Mouse (Mus musculus) heart, postnatal 14 days (tissue): ENCODE measurements around the gene Pif1. TPM values are rescaled to one million over a fixed set of nuclear protein-coding genes. Genes with fewer than 3 reads are reported as not detected.

Source experiments
- DNase-seq, 2 experiments: peaks; one replicate each; pipeline ENCODE4 v3.0.0; 2021 to 2022
- intact Hi-C: fragments of 180-260 bp; cut with DNase I; formaldehyde crosslinking; loops from one replicate; pipeline ENCODE4 v1.15.1; 2025
- total RNA-seq, 2 experiments: library from RNA; stranded (reverse); gene quantifications; 2 replicates each; pipeline ENCODE4 v1.2.3; 2021

The Pif1 gene
- total RNA-seq, 2 experiments from 2014 or later = 0.79 to 1.3 TPM

DNA sequence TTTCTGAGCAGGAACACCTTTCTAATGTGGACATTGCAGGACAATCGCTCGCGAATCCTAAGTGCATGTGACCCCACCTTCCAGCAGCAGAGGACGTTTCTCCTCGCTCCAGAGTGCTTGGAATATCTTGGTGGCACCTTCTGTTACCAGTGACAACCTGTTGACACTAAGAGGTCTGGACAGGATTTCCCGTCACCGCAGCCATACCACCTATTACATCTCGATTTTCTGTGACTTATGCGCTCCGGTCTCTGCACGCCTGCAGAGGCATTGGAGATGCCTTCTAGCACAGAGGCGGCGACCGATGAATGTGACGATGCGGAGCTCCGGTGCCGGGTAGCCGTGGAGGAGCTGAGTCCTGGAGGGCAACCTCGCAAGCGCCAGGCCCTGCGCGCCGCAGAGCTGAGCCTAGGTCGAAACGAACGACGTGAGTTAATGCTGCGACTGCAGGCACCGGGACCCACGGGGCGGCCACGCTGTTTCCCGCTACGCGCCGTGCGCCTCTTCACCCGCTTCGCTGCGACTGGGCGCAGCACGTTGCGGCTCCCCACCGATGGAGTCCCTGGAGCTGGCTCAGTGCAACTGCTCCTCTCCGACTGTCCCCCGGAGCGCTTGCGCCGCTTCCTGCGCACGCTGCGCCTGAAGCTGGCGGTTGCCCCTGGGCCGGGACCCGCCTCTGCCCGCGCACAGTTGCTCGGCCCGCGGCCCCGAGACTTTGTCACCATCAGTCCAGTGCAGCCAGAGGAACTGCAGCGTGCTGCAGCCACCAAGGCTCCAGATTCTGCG, 806 bp downstream of the Pif1 start:
- DNase-seq = no peak
- intact Hi-C loops = no loop called here

DNA sequence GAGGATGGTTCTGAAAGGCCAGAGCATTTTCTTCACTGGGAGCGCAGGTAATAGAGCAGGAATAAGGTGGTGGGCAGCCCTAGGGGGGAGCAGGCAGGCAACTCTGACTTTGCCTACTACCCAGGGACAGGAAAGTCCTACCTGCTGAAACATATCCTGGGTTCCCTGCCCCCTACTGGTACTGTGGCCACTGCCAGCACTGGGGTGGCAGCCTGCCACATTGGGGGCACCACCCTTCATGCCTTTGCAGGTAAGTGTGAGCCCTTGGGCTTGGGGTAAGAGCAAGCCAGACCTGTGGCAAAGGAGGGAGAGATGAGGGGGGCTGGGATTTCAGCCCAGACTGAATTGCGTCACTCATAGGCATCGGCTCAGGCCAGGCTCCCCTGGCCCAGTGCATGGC, 2.1 kb downstream of the Pif1 start:
- no peak for DNase-seq
- intact Hi-C loops = no loop called here

DNA sequence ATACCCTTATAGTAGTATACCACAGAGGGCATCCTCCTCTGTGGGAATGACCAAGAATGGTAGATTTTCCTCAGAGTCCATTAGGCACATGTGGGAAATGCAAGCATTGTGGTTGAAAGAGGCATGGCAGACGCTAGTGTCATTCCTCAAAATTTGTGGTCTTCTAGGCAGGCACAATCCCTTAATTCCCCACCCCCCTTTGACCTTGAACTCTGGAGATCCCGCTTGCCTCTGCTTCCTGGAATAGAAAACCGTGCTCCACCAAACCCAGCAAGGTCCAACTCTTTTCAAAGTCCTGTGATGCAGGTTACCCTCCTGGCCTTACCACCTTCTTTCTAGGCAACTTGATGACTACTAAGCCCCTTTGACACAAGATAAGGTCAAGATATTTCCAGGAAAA, 5.8 kb downstream of the Pif1 start:
- no peak for DNase-seq

GRCm38 (mm10) chr9:65593596-65593995, 6.6 kb downstream of the Pif1 start:
- intact Hi-C loops = no loop called here
- DNase-seq = no peak

More for the DNA sequence above, 5.8 kb downstream of the Pif1 start:
- intact Hi-C loops = no loop called here

DNA sequence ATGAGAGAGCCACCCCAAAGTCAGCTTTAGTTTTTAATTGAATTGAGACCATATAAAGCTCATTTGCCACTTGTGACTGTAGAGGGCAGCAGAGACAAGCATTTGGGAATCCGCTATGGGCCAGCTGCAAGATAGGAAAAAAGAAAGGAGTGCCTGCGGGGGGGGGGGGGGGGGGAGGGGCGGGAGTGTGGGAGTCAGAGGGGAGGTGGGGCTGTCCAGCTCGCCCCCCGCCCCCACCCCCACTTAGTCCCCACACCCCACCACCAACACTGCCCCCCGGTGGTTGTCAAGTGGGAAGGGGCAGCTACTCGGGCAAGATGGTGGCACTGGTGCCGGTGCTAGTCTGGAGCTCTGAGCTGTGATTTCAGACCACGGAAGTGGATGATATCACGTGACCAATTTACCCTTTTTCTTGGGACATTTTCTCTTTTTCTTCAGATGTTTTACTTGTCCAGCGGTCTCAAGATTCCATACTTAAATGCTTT, 11.8 kb downstream of the Pif1 start:
- DNase-seq = peak; percentile 61 to 72
- intact Hi-C loops = no loop called here

DNA sequence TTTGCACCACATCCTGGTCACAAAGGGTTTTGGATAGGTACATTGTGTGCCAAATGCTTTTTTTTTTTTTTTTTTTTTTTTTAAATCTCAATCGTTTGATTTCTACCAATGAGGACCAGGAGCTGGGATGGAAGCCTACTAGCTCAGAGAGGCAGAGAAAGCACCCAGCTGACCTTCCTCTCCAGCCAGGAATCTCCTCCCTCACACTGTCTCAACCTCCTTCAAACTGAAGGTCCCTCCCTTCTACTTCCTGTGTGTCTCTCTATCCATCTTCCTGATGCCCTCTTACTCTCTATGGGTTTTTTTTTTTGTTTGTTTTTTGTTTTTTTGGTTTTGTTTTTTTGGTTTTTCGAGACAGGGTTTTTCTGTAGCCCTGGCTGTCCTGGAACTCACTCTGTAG, 14.0 kb downstream of the Pif1 start:
- intact Hi-C loops = no loop called here
- DNase-seq = no peak

DNA sequence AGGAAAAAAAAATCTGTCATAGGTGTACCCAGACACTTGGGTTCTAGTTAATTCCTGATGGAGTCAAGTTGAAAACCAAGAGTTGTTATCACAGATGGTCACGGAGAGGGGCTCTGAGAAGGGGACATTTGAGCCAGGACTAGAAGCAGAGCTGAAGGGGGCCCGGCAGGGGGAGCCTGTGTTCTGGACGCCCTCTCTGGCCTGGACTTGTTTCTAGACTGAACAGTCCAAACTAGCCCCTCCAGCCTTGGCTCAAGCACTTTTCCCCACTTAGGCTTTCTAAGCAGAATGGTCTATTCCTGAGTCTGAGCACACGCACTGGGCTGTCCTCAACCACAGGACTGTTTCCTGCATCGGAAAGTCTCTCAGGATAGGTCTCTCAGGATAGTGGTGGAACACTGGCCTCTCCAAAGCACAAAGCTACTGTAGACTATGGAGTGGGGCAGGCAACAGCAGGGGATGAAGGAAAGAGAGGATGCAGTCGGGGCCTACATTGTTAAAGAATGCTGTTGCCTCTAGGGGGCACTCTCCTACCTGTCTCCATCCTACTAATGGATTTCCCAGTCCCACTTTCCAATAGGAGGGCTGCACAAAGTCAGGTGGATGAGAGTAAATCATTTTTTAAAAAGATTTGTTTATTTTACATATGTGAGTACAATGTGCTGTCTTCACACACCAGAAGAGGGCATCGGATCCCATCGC, 16.6 kb downstream of the Pif1 start:
- peak in 1 of 2 experiments; percentile 28 for DNase-seq
- intact Hi-C loops = no loop called here

DNA sequence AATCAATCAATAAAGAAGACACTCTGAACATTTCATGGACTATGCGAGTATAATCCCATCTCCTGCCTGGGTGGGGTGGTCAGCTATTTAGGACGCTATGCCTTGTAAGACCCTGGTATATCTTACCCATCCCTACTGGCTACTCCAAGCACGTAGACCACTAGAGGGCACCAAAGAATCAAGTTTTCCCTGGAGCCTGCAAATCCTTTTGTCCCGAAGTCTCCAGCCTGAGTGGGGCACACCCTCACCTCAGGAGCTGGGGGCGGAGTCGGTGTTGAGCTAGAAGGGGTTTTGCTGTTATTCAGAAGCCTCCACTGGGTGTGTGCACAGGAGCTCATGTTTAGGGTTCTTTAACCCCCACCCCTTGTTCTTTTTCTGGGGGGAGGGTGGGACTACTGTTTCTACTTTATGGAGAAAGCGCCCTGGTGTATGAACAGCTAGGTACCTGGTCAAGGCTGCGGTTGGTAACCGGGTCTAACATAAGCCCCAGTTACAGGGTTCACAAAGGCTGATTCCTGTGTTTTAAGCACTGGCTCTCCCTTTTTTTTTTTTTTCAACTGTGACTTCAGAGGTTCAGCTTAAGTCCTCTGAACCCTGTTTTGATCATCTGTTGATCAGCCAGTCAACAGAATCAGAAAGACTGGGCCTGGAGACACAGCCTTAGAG, 18.6 kb downstream of the Pif1 start:
- intact Hi-C loops = loop anchor here (1.0 to 5.0 kb wide), 3 partner anchors 59 to 247 kb away; no protein-coding TSS in a partner anchor

DNA sequence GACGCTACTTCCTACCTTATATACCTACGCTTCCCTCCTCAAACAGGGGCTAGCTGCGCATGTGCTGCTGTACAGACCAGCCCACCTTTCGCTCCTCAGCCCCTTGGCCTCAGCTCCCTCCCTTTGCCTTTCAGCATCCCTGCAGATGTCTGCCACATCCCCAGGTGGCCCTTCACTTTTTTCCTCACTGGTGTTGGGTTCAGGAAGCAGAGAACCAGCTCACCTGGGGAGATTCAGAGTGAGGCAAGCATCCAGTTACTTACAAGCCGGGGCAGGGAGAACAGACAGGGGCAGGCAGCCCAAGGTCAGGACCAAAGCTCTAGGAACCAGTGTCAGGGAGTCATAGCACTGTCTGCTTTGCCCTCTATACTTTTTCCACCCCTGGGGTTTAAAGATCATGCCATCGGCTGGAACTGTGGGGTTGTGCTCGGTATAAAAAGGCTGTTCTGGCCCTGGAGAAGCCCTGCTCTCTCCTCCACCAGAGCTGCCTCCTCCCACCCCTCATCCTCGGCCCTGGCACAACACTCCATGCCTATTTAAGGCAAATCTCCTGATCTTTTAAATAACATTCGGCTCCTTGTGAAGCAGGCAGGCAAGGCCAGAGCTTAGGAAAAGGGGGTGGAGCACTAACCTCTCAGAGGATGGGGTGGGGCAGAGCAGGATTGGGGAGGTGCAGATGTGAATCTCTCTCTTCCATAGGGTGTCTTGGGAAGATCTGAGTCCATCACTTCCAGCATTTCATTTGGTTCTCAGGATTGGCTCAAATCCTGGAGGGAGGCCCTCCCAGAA, 19.6 kb downstream of the Pif1 start:
- intact Hi-C loops = loop anchor here (2.0 to 5.0 kb wide), 2 partner anchors 222 to 246 kb away; no protein-coding TSS in a partner anchor
- DNase-seq = no peak

More for the DNA sequence above, 18.6 kb downstream of the Pif1 start:
- peak; percentile 59 to 79 for DNase-seq

- DNase-seq = no peak
- intact Hi-C loops = loop anchor here (2.0 to 5.0 kb wide), 2 partner anchors 222 to 245 kb away; no protein-coding TSS in a partner anchor
Measured at GRCm38 (mm10) chr9:65607120-65607519, 20.2 kb downstream of the Pif1 start.

DNA sequence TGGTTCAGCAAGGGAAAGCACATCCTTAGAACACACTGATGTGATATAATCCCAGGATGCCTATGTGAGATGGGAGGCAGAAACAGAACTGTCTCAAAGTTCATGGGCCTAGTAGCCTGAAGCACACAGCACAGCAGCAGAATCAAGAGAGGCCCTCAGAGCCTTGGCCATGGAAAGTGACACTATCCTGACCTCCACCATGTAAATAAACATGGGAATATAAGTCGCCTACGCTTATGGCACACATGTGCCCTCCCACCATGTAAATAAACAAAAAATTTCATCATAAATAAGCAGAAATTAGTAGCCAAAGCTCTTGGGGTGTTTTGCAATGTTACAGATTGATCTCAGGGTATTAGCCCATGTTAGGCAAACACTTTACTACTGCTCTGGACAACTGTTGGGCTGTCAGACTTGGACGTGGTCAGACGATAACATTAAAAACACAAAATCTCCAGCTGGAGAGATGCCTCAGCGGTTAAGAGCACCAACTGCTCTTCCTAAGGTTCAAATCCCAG, 25.1 kb downstream of the Pif1 start:
- no peak for DNase-seq
- intact Hi-C loops = no loop called here

GRCm38 (mm10) chr9:65613098-65613497, 26.1 kb downstream of the Pif1 start:
- no peak for DNase-seq
- intact Hi-C loops = no loop called here

- no peak for DNase-seq
- intact Hi-C loops = no loop called here
Measured at GRCm38 (mm10) chr9:65619311-65619710, 32.4 kb downstream of the Pif1 start.

- no peak for DNase-seq
Measured at GRCm38 (mm10) chr9:65621196-65621595, 34.2 kb downstream of the Pif1 start.

DNA sequence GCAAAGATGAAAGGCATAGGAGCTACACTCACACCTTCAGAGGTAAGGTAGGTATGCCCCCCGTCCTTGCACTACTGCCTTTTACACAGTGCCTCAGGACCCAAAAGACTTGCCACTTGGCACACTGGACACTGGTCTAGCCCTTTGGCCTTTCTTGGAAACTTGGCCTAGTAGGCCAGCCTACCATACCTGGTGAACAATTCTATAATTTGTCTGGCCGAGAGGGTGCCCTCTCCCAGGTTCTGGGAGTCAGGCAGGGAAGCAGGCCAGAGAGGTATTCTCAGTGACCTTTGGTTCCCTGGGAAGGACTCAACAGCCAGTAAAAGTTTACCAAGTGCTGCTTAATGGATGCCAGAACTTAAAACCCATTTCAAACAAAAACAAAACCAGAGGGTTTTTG, 34.7 kb downstream of the Pif1 start:
- no peak for DNase-seq
- intact Hi-C loops = no loop called here

More at GRCm38 (mm10) chr9:65621196-65621595, 34.2 kb downstream of the Pif1 start:
- intact Hi-C loops = no loop called here

GRCm38 (mm10) chr9:65622826-65623225, 35.9 kb downstream of the Pif1 start:
- intact Hi-C loops = no loop called here
- DNase-seq = no peak

DNA sequence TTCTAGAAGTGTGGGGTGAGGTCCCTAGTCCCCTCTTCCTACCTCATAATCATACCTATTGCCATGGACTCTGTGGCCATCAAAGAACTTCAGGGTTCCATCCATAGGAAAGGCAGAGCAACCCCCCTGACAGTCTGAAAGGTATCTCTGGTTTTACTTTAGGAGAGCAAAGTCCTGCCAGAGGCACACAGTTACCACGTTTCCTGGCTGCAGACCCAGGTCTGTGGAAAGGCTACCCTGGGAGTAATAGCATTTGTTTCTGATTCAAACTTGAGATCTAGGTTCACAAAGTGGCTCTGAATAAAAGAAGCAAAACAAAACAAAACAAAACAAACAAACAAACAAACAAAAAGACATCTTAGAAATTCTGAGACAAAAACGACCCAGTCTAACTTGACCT, 37.3 kb downstream of the Pif1 start:
- intact Hi-C loops = no loop called here
- no peak for DNase-seq

- intact Hi-C loops = loop anchor here (5.0 kb wide), 1 partner anchor 33 kb away; no protein-coding TSS in a partner anchor
- DNase-seq = peak; percentile 59
Measured at GRCm38 (mm10) chr9:65629025-65629766, 42.2 kb downstream of the Pif1 start, which contains the start of gene Rbpms2. Rbpms2 (plus strand) TSS chr9:65629648.
